Mouse (Mus musculus) stomach, embryonic 15.5 days (tissue): ENCODE measurements around the gene Sec22a. TPM values are rescaled to one million over a fixed set of nuclear protein-coding genes. Genes with fewer than 3 reads are reported as not detected.
A peak's percentile ranks its signal among the peaks of the same experiment; 100 is the strongest.

Experiments
- ATAC-seq: fragments of 200-750 bp; cut with Nextera tagmentation; 2 replicates; pipeline ENCODE4 v1.8.0; 2017; ENCODE audit warnings: low read depth, moderate number of reproducible peaks, moderate TSS enrichment; ENCODE audit not compliant: insufficient read depth, low FRiP score
- H3K27ac ChIP-seq: fragments of 300-500 bp; sonication (generic); 2 replicates; pipeline ENCODE4 v1.5.1; 2015; ENCODE audit warnings: mild to moderate bottlenecking, inconsistent platforms
- H3K27me3 ChIP-seq: fragments of 300-500 bp; sonication (generic); replicated peaks from 2 replicates; pipeline ENCODE4 v1.6.1; 2015; ENCODE audit warnings: inconsistent platforms
- H3K36me3 ChIP-seq: fragments of 300-500 bp; sonication (generic); 2 replicates; pipeline ENCODE4 v1.6.1; 2015; ENCODE audit warnings: inconsistent platforms
- H3K4me1 ChIP-seq: fragments of 300-500 bp; sonication (generic); 2 replicates; pipeline ENCODE4 v1.6.1; 2015; ENCODE audit warnings: inconsistent platforms
- H3K4me2 ChIP-seq: fragments of 300-500 bp; sonication (generic); 2 replicates; pipeline ENCODE4 v1.6.1; 2015; ENCODE audit warnings: mild to moderate bottlenecking, inconsistent platforms
- H3K4me3 ChIP-seq: fragments of 300-500 bp; sonication (generic); replicated peaks from 2 replicates; pipeline ENCODE4 v1.5.1; 2015; ENCODE audit warnings: inconsistent platforms
- H3K9ac ChIP-seq: fragments of 300-500 bp; sonication (generic); 2 replicates; pipeline ENCODE4 v1.6.1; 2015; ENCODE audit warnings: inconsistent platforms
- H3K9me3 ChIP-seq: fragments of 300-500 bp; sonication (generic); 2 replicates; pipeline ENCODE4 v1.6.1; 2016; ENCODE audit warnings: inconsistent platforms
- WGBS: fragments of 180-500 bp; shearing (Covaris S2); methylation state at CpG from one replicate; pipeline ENCODE4 v1.1.7; 2015; 5-methylcytosine and 5-hydroxymethylcytosine counted together
- polyA plus RNA-seq: library from polyadenylated mRNA; unstranded; fragments of >200 nt; fragmentation: Nextera tagmentation; extraction: Ambion mirVana; gene quantifications from 2 replicates; pipeline ENCODE4 v1.2.1, GENCODE M21; 2015

Sec22a gene
- polyA plus RNA-seq, 1 experiment from 2014 or later, result 43.5 TPM

GRCm38 (mm10) chr16:35285821-35286220 is 77.9 kb downstream of the Sec22a start:
- Histone ChIP-seq H3K9me3 (no peaks in the 10 kb centered on the region), H3K27me3 (no peaks in the 10 kb centered on the region), H3K4me2 (no peak overlapping the region), H3K27ac (no peak overlapping the region), H3K9ac (no peak overlapping the region), H3K4me3 (no peak overlapping the region), H3K4me1 (no peaks in the 10 kb centered on the region), H3K36me3 (no peaks in the 10 kb centered on the region)
- no peak for ATAC-seq
- 78% methylated on average over 9 of the region's 9 CpGs for WGBS

GRCm38 (mm10) chr16:35282456-35282855 is 81.3 kb downstream of the Sec22a start:
- Histone ChIP-seq H3K9me3 (no peaks in the 10 kb centered on the region), H3K4me3 (no peak overlapping the region), H3K4me1 (no peaks in the 10 kb centered on the region), H3K27ac (no peak overlapping the region), H3K27me3 (no peaks in the 10 kb centered on the region), H3K9ac (no peak overlapping the region), H3K4me2 (no peak overlapping the region), H3K36me3 (no peaks in the 10 kb centered on the region)
- no peak for ATAC-seq
- 84% methylated on average over 2 of the region's 2 CpGs for WGBS

- no peak overlapping the region for H3K9ac ChIP-seq
- H3K36me3 ChIP-seq, result no peaks in the 10 kb centered on the region
- no peak for ATAC-seq
- H3K9me3 ChIP-seq, result no peaks in the 10 kb centered on the region
- WGBS, result 79% methylated on average over 6 of the region's 6 CpGs
- no peak overlapping the region for H3K27ac ChIP-seq
- no peaks in the 10 kb centered on the region for H3K4me1 ChIP-seq
- H3K4me3 ChIP-seq, result no peak overlapping the region
- no peaks in the 10 kb centered on the region; the same call in 1 of the 2 replicates for H3K27me3 ChIP-seq
- H3K4me2 ChIP-seq, result no peak overlapping the region
Observed at GRCm38 (mm10) chr16:35278166-35278565, 85.6 kb downstream of the Sec22a start.

GRCm38 (mm10) chr16:35272417-35272816 is 91.3 kb downstream of the Sec22a start:
- Histone ChIP-seq H3K9ac (no peak overlapping the region), H3K27me3 (no peaks in the 10 kb centered on the region; the same call in 1 of the 2 replicates), H3K27ac (no peak overlapping the region), H3K36me3 (no peaks in the 10 kb centered on the region), H3K4me2 (no peak overlapping the region), H3K9me3 (no peaks in the 10 kb centered on the region), H3K4me1 (no peaks in the 10 kb centered on the region; the same call in 1 of the 2 replicates), H3K4me3 (no peak overlapping the region)
- 67% methylated on average over 4 of the region's 4 CpGs for WGBS
- ATAC-seq, result no peak

GRCm38 (mm10) chr16:35271572-35271971 is 92.1 kb downstream of the Sec22a start:
- no peaks in the 10 kb centered on the region for H3K9me3 ChIP-seq
- no peaks in the 10 kb centered on the region; the same call in 1 of the 2 replicates for H3K27me3 ChIP-seq
- no peak overlapping the region for H3K27ac ChIP-seq
- no peaks in the 10 kb centered on the region; the same call in 1 of the 2 replicates for H3K4me1 ChIP-seq
- H3K9ac ChIP-seq, result no peak overlapping the region
- ATAC-seq, result no peak
- H3K4me3 ChIP-seq, result no peak overlapping the region
- no peaks in the 10 kb centered on the region for H3K36me3 ChIP-seq
- 52% methylated on average over 4 of the region's 4 CpGs for WGBS
- H3K4me2 ChIP-seq, result no peak overlapping the region

- no peak overlapping the region for H3K4me3 ChIP-seq
- H3K4me1 ChIP-seq, result no peaks in the 10 kb centered on the region; the same call in 1 of the 2 replicates
- no peaks in the 10 kb centered on the region; the same call in 1 of the 2 replicates for H3K27me3 ChIP-seq
- H3K4me2 ChIP-seq, result no peak overlapping the region
- no peaks in the 10 kb centered on the region for H3K36me3 ChIP-seq
- H3K9ac ChIP-seq, result no peak overlapping the region
- ATAC-seq, result no peak
- WGBS, result 74% methylated on average over 6 of the region's 6 CpGs
- no peaks in the 10 kb centered on the region for H3K9me3 ChIP-seq
- no peak overlapping the region for H3K27ac ChIP-seq
Observed at GRCm38 (mm10) chr16:35270945-35271344, 92.8 kb downstream of the Sec22a start.

- H3K27ac ChIP-seq, result no peak overlapping the region
- no peaks in the 10 kb centered on the region; the same call in 1 of the 2 replicates for H3K27me3 ChIP-seq
- H3K9me3 ChIP-seq, result no peaks in the 10 kb centered on the region
- H3K4me1 ChIP-seq, result no peaks in the 10 kb centered on the region; the same call in 1 of the 2 replicates
- WGBS, result 37% methylated on average over 10 of the region's 10 CpGs
- H3K4me3 ChIP-seq, result no peak overlapping the region
- H3K9ac ChIP-seq, result no peak overlapping the region
- H3K4me2 ChIP-seq, result no peak overlapping the region
- no peaks in the 10 kb centered on the region for H3K36me3 ChIP-seq
- ATAC-seq, result peak; percentile 20; the same call in 1 of the 2 replicates
Observed at GRCm38 (mm10) chr16:35270353-35270934, 93.3 kb downstream of the Sec22a start.

Other genes starting within 250 kb of the Sec22a start
- 3.0 and 3.3 TPM in 2 replicates for gene Adcy5, start 209.0 kb downstream of the Sec22a start, polyA plus RNA-seq
- 53.8 and 64.4 TPM in 2 replicates for gene Pdia5, start 127.0 kb upstream of the Sec22a start, polyA plus RNA-seq
- 6.6 and 7.0 TPM in 2 replicates for gene Sema5b, start 177.2 kb upstream of the Sec22a start, polyA plus RNA-seq